Mouse (Mus musculus) heart, adult 11 months (tissue): ENCODE data around the gene Nipal3.

Experiments used
- DNase-seq: peaks from one replicate; pipeline ENCODE4 v3.0.0; 2022

Nipal3 gene

GRCm38 (mm10) chr4:135433443-135434394 lies 61.1 kb downstream of the Nipal3 start, which contains the start of gene Rcan3:
Rcan3 (minus strand) TSS chr4:135433853.
- peak; percentile 99 for DNase-seq

DNA sequence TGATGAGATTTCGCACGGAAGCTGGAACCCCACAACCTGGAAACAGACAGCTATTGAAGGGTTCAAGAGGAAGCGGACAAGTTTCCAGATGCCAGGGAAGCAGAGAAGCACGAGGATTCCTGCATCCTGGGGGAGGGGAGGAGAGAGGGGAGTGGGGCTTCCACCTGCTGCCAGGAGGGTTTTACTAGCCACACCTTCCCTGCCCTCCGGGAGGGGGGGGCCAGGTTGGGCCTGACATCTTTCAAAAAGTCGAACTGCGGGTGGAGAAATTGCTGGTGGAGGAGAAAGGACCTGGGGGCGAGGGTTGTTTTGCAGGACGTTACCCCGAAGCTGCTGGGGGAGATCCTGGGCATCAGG lies 61.8 kb downstream of the Nipal3 start:
- no peak for DNase-seq

- no peak for DNase-seq
Measured at GRCm38 (mm10) chr4:135429990-135430760, 64.7 kb downstream of the Nipal3 start.

- no peak for DNase-seq
Measured at GRCm38 (mm10) chr4:135429383-135429782, 65.5 kb downstream of the Nipal3 start.

DNA sequence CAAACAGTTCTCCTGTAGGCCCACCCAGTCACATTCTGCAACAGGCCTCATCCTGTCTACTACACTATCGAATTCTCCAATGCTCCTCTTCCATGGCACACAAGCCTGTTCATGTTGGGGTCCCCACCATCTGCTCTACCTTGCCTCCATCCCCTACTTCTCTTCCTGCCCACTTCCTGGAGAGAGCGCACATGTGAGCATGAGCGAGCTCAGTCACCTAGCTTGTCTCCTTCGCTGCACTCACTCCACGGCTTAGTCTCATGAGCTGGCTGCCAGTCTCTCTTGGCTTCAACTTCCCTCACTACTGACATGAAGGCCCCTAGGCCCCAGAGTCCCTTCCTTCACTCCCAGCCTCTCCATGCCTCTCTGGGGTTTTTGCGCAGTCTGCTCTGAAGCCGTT lies 68.3 kb downstream of the Nipal3 start:
- DNase-seq = no peak

- DNase-seq = no peak
Measured at GRCm38 (mm10) chr4:135425625-135426024, 69.2 kb downstream of the Nipal3 start.

DNA sequence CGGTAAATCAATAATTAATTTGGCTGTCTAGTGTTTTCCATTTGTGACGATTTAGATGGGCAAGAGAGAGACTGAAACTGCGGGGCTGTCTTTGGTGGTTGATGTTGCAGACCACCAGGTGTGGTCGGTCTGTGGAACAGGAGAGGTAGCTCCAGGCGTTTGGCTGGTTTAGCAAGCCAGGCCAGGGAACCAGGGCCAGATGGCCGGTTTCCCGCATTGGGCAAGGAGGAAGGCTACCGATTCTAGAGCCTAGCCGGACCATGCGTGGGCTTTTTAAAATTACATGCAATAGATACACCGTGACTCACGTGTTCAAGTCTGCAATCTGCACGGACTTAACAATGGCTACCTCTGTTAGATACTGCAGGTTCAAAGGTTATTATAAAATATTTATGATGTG lies 73.9 kb downstream of the Nipal3 start:
- no peak for DNase-seq

DNA sequence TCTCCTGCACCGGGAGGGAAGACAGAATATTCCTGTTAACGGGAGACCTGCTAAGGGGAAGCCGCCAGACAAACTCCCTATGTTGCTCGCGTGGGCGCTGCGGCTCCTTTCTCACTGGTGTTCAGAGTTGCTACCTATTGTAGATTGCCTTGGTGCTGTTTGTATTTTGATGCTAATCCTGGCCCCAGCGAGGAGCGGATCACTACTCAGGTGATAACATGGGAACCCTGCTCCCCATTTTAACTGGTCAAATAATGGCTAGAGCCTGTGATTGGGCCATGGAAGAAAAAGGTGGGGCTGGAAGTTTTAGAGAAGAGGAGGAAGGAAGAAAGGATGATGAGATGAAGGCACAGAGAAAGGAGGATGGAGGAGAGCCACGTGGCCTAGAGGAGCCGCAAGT lies 74.4 kb downstream of the Nipal3 start:
- DNase-seq = no peak

DNA sequence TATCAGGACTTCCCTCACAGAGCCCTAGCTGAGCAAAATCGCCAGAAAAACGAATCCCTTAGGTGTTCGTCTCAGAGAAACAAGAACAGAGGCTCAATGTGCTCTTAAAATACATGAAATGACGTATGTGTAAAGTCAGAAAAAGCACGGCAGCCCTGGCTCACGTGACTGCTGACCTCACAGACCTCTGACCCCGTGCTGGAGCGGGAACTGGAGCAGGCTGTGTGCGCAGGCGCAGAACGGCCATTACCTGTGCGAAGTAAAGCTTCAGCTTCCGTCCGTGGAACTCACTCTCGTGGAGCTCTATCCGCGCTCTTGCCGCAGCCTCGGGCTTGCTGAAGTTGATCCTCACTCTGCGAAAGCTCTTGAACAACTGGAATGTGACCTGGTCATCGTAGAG lies 74.8 kb downstream of the Nipal3 start:
- no peak for DNase-seq

DNA sequence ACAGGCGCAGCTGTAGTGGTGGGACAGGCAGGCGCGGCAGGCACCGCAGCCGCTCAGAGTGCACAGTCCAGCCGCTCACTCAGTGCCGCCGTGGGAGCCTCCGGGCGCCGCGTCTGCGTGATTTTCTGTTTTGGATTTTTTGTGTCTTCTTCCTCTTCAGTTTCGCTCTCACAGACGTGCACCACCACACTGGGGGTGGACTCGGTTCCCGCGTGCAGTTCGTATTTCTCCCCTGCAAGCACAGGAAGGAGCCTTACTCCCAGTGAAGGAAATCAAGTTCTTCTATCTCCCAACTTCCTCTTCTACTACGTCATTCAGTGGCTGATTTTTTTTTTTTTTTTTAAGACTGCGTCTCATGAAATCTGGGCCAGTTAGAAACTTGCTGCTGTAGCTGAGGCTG lies 78.5 kb downstream of the Nipal3 start:
- DNase-seq = peak; percentile 93

- no peak for DNase-seq
Measured at GRCm38 (mm10) chr4:135413491-135413890, 81.3 kb downstream of the Nipal3 start.

GRCm38 (mm10) chr4:135411633-135412032 lies 83.2 kb downstream of the Nipal3 start:
- DNase-seq = no peak

GRCm38 (mm10) chr4:135406180-135406579 lies 88.7 kb downstream of the Nipal3 start:
- no peak for DNase-seq

- no peak for DNase-seq
Measured at GRCm38 (mm10) chr4:135404916-135405315, 89.9 kb downstream of the Nipal3 start.

GRCm38 (mm10) chr4:135404048-135404447 lies 90.8 kb downstream of the Nipal3 start:
- DNase-seq = no peak

- DNase-seq = no peak
Measured at GRCm38 (mm10) chr4:135401881-135402280, 93.0 kb downstream of the Nipal3 start.

GRCm38 (mm10) chr4:135397991-135398390 lies 96.8 kb downstream of the Nipal3 start, which contains the start of gene Ncmap:
Ncmap (minus strand) TSS chr4:135398227.
- no peak for DNase-seq

- no peak for DNase-seq
Measured at GRCm38 (mm10) chr4:135397551-135397950, 97.3 kb downstream of the Nipal3 start.

GRCm38 (mm10) chr4:135396303-135396702 lies 98.5 kb downstream of the Nipal3 start:
- no peak for DNase-seq
